Mouse (Mus musculus): ENCODE results near the gene Smox.

DNA sequence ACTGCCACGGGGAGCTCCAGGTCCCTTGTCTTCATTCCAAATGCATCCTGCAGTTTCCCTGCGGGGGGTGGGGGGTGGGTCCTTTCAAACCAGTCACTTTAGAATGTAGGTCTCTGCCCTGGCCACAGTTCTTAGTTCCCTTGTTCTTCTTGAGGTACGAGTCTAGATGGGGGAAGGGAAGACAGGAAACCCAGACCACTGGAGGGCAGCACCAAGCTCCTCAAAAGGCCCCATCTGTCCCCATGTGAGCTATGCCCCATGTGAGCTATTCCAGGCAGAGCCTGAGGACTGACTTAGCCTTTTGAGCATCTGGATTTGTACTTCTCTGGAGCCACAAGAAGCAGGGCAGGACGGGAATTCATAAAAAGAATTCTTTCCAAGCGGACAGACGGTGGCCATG lies 51.2 kb downstream of the Smox start:
- TF ChIP-seq CTCF (IDR thresholded peaks at IDR 0.05; ENCODE audit: low read depth, low read length) (0 out of 2 replicates have a peak, but pooled peaks have one; percentile 8), POLR2A (IDR thresholded peaks at IDR 0.05; ENCODE audit: borderline replicate concordance, low read depth, low read length) (no peak)
